ENCODE assay signal across 12 mouse cellular contexts in genomic region chr7:27489270-27489869, GRCm38 (mm10). TPM values are rescaled to one million over a fixed set of nuclear protein-coding genes. Genes with fewer than 3 reads are reported as not detected.
DNase-seq lines count a peak whose midpoint lies in the region; ATAC-seq and TF ChIP-seq lines count a peak whose summit lies in the region.
"Had no signal": no experiment of that assay in that cellular context is flagged by ENCODE, and none has a peak within 500 bp of the region (broad histone marks: within the 10 kb centered on the region; RNA-seq: fewer than 3 reads in every experiment).

No protein-coding gene starts in this region.

- no peak for ATAC-seq in forebrain, embryonic 11.5 days (replicated peaks; ENCODE audit: low FRiP score)
- no peak for ATAC-seq in liver, embryonic 14.5 days (ENCODE audit: insufficient read depth)

- H3K27ac ChIP-seq in forebrain, embryonic 10.5 days = peak overlapping the region; percentile 91
- H3K27ac ChIP-seq in forebrain, embryonic 11.5 days (ENCODE audit: low read depth, low read length) = no peak overlapping the region
- H3K27ac ChIP-seq in left cerebral cortex, adult 2 months = peak overlapping the region; percentile 83
- H3K27ac ChIP-seq in liver, embryonic 14.5 days = peak overlapping the region; percentile 81
- H3K27ac ChIP-seq: neural tube, embryonic 12.5 days had no signal

- peaks cover 10% of the 10 kb centered on the region for H3K36me3 ChIP-seq in forebrain, embryonic 10.5 days (replicated peaks)
- no peaks in the 10 kb centered on the region for H3K36me3 ChIP-seq in forebrain, embryonic 11.5 days (ENCODE audit: control insufficient read depth, insufficient read depth, low read length)
- H3K36me3 ChIP-seq in liver, embryonic 14.5 days (replicated peaks; ENCODE audit: control insufficient read depth, insufficient read depth, low read depth) = peaks cover 14% of the 10 kb centered on the region
- H3K36me3 ChIP-seq: neural tube, embryonic 12.5 days had no signal

- peak overlapping the region; percentile 59 for H3K4me3 ChIP-seq in forebrain, embryonic 10.5 days
- H3K4me3 ChIP-seq in forebrain, embryonic 11.5 days (ENCODE audit: low read depth, low read length) = no peak overlapping the region
- no peak overlapping the region for H3K4me3 ChIP-seq in left cerebral cortex, adult 2 months
- H3K4me3 ChIP-seq in liver, embryonic 14.5 days (ENCODE audit: insufficient read depth in 1 of 2, low read depth in 2 of 2, low read length in 2 of 2) = no peak overlapping the region
- H3K4me3 ChIP-seq: neural tube, embryonic 12.5 days had no signal

- DNase-seq in forebrain, embryonic 10.5 days (ENCODE audit: extremely low spot score, low spot score) = no peak
- DNase-seq in forebrain, embryonic 11.5 days (ENCODE audit: low spot score) = no peak
- DNase-seq in left cerebral cortex, adult 2 months (ENCODE audit: extremely low spot score in 1 of 2, low spot score in 2 of 2) = no peak
- DNase-seq in left cerebral cortex, postnatal 25 days (ENCODE audit: low spot score in 2 of 2) = no peak
- peak; percentile 34 to 37 for DNase-seq in cerebellum, postnatal 10 days
- DNase-seq in liver, embryonic 14.5 days (ENCODE audit: low read depth in 3 of 3, low spot score in 3 of 3) = no peak
- no peak for DNase-seq in adipocyte (ENCODE audit: low spot score)
- DNase-seq in urinary bladder, postnatal 14 days (ENCODE audit: low spot score) = no peak
- DNase-seq: left cerebral cortex, postnatal 4 days had no signal

- H3K9me3 ChIP-seq in forebrain, embryonic 10.5 days = no peaks in the 10 kb centered on the region
- no peaks in the 10 kb centered on the region for H3K9me3 ChIP-seq in forebrain, embryonic 11.5 days (ENCODE audit: control insufficient read depth, low read length)
- H3K9me3 ChIP-seq in liver, embryonic 14.5 days (ENCODE audit: control insufficient read depth, low read length) = no peaks in the 10 kb centered on the region
- H3K9me3 ChIP-seq: embryonic facial prominence, embryonic 12.5 days; neural tube, embryonic 12.5 days had no signal

- TF ChIP-seq CTCF in left cerebral cortex, adult 2 months (IDR thresholded peaks at IDR 0.05) = no peak
- no peak for TF ChIP-seq CTCF in liver, embryonic 14.5 days (IDR thresholded peaks at IDR 0.05; ENCODE audit: low read depth)

- no peak overlapping the region for H3K9ac ChIP-seq in forebrain, embryonic 11.5 days (ENCODE audit: low read length)
- no peak overlapping the region for H3K9ac ChIP-seq in liver, embryonic 14.5 days (replicated peaks)
- H3K9ac ChIP-seq: embryonic facial prominence, embryonic 12.5 days; neural tube, embryonic 12.5 days had no signal

- TF ChIP-seq EP300 in liver, embryonic 14.5 days (IDR thresholded peaks at IDR 0.05; ENCODE audit: low read depth) = no peak

- H3K4me1 ChIP-seq in forebrain, embryonic 10.5 days = peaks cover 50% of the 10 kb centered on the region
- H3K4me1 ChIP-seq in forebrain, embryonic 11.5 days (replicated peaks; ENCODE audit: control insufficient read depth, insufficient read depth, low read length) = peaks cover 11% of the 10 kb centered on the region; the same call in 1 of the 2 replicates
- H3K4me1 ChIP-seq in liver, embryonic 14.5 days (replicated peaks; ENCODE audit: control insufficient read depth in 2 of 2, insufficient read depth in 2 of 2, low read length in 1 of 2) = peaks cover 38 to 46% of the 10 kb centered on the region in 2 experiments

- H3K27me3 ChIP-seq in forebrain, embryonic 10.5 days (ENCODE audit: poor library complexity, severe bottlenecking) = peaks cover 15% of the 10 kb centered on the region
- no peaks in the 10 kb centered on the region for H3K27me3 ChIP-seq in forebrain, embryonic 11.5 days (ENCODE audit: control insufficient read depth, insufficient read depth, low read length)
- no peaks in the 10 kb centered on the region for H3K27me3 ChIP-seq in liver, embryonic 14.5 days (ENCODE audit: control insufficient read depth, insufficient read depth, low read length)
- H3K27me3 ChIP-seq: embryonic facial prominence, embryonic 12.5 days; neural tube, embryonic 12.5 days had no signal

- intact Hi-C loops in left cerebral cortex, adult 2 months (cut with DNase I) = loop anchor here (5.0 to 10.0 kb wide), 2 partner anchors 195 to 257 kb away; partner anchors contain the start of genes Coq8b and Zfp607b
- intact Hi-C loops in left cerebral cortex, postnatal 25 days (cut with DNase I) = loop anchor here (5.0 kb wide), 1 partner anchor 152 kb away; the partner anchor contains the start of gene Ltbp4

- H3K4me2 ChIP-seq in forebrain, embryonic 11.5 days (ENCODE audit: low read depth, low read length, severe bottlenecking) = no peak overlapping the region
- H3K4me2 ChIP-seq in liver, embryonic 14.5 days (ENCODE audit: low read depth) = peak overlapping the region; percentile 90

- 90% methylated on average over 25 of the region's 25 CpGs for WGBS in forebrain, embryonic 10.5 days
- WGBS in forebrain, embryonic 11.5 days = 91% methylated on average over 25 of the region's 25 CpGs
- WGBS in liver, embryonic 14.5 days (ENCODE audit: insufficient replicate concordance) = 92% methylated on average over 25 of the region's 25 CpGs

RNA-seq across cellular contexts. Expression of gene Sertad1, which starts 2.7 kb away (rescaled TPM):
- polyA plus RNA-seq in forebrain, embryonic 10.5 days (2016; fragmentation: Nextera tagmentation; extraction: Ambion mirVana) = 17.7 and 18.6 TPM in 2 replicates
- 16.3 and 18.2 TPM in 2 replicates for polyA plus RNA-seq in forebrain, embryonic 11.5 days (2014; fragmentation: Nextera tagmentation; extraction: Ambion mirVana)
- total RNA-seq in left cerebral cortex, adult 2 months (2021) = 10 to 100 TPM; 18.8 to 21.7 TPM
- total RNA-seq in left cerebral cortex, postnatal 25 days (2021) = 10 to 100 TPM; 16.1 to 16.8 TPM
- polyA plus RNA-seq in liver, embryonic 14.5 days (2012; rRNA removed) = 9.9 and 13.5 TPM in 2 replicates
- 19.7 and 20.3 TPM in 2 replicates for polyA plus RNA-seq in liver, embryonic 14.5 days (2014; fragmentation: Nextera tagmentation; extraction: Ambion mirVana)

RNA-seq across cellular contexts. Expression of gene Prx, which starts 9.8 kb away (rescaled TPM):
- polyA plus RNA-seq in forebrain, embryonic 10.5 days (2016; fragmentation: Nextera tagmentation; extraction: Ambion mirVana) = 3.1 TPM in 2 replicates
- polyA plus RNA-seq in forebrain, embryonic 11.5 days (2014; fragmentation: Nextera tagmentation; extraction: Ambion mirVana) = 1.2 and 1.3 TPM in 2 replicates
- total RNA-seq in left cerebral cortex, adult 2 months (2021) = under 1 TPM; 0.47 to 0.50 TPM
- under 1 TPM; 0.32 to 0.62 TPM for total RNA-seq in left cerebral cortex, postnatal 25 days (2021)
- 0.55 and 0.73 TPM in 2 replicates for polyA plus RNA-seq in liver, embryonic 14.5 days (2012; rRNA removed)
- polyA plus RNA-seq in liver, embryonic 14.5 days (2014; fragmentation: Nextera tagmentation; extraction: Ambion mirVana) = 0.23 and 0.29 TPM in 2 replicates

RNA-seq across cellular contexts. Expression of gene Sertad3, which starts 15.8 kb away (rescaled TPM):
- 21.7 and 24.8 TPM in 2 replicates for polyA plus RNA-seq in forebrain, embryonic 10.5 days (2016; fragmentation: Nextera tagmentation; extraction: Ambion mirVana)
- 23.0 and 23.4 TPM in 2 replicates for polyA plus RNA-seq in forebrain, embryonic 11.5 days (2014; fragmentation: Nextera tagmentation; extraction: Ambion mirVana)
- 1 to 10 TPM; 3.3 TPM for total RNA-seq in left cerebral cortex, adult 2 months (2021)
- 1 to 10 TPM; 2.8 to 4.6 TPM for total RNA-seq in left cerebral cortex, postnatal 25 days (2021)
- polyA plus RNA-seq in liver, embryonic 14.5 days (2012; rRNA removed) = 22.6 and 24.0 TPM in 2 replicates
- polyA plus RNA-seq in liver, embryonic 14.5 days (2014; fragmentation: Nextera tagmentation; extraction: Ambion mirVana) = 22.5 and 25.3 TPM in 2 replicates

RNA-seq across cellular contexts. Expression of gene Hipk4, which starts 33.7 kb away (rescaled TPM):
- polyA plus RNA-seq in forebrain, embryonic 10.5 days (2016; fragmentation: Nextera tagmentation; extraction: Ambion mirVana) = 0.41 and 0.63 TPM in 2 replicates
- polyA plus RNA-seq in forebrain, embryonic 11.5 days (2014; fragmentation: Nextera tagmentation; extraction: Ambion mirVana) = 0.52 and 0.93 TPM in 2 replicates
- under 1 TPM in 1 of 2 experiments, not detected in 1; 0.16 TPM for total RNA-seq in left cerebral cortex, adult 2 months (2021)
- total RNA-seq in left cerebral cortex, postnatal 25 days (2021) = under 1 TPM in 1 of 2 experiments, not detected in 1; 0.18 TPM
- 0.49 and 0.50 TPM in 2 replicates for polyA plus RNA-seq in liver, embryonic 14.5 days (2012; rRNA removed)
- 0.06 TPM in 1 of 2 replicates, not detected in the other for polyA plus RNA-seq in liver, embryonic 14.5 days (2014; fragmentation: Nextera tagmentation; extraction: Ambion mirVana)
- total RNA-seq: hematopoietic stem cell, adult 5-6 weeks had no signal

RNA-seq across cellular contexts. Expression of gene Blvrb, which starts 41.6 kb away (rescaled TPM):
- 34.8 and 45.5 TPM in 2 replicates for polyA plus RNA-seq in forebrain, embryonic 10.5 days (2016; fragmentation: Nextera tagmentation; extraction: Ambion mirVana)
- polyA plus RNA-seq in forebrain, embryonic 11.5 days (2014; fragmentation: Nextera tagmentation; extraction: Ambion mirVana) = 34.4 and 38.0 TPM in 2 replicates
- total RNA-seq in left cerebral cortex, adult 2 months (2021) = 10 to 100 TPM; 18.1 to 18.3 TPM
- 10 to 100 TPM; 12.0 to 15.9 TPM for total RNA-seq in left cerebral cortex, postnatal 25 days (2021)
- 673 and 878 TPM in 2 replicates for polyA plus RNA-seq in liver, embryonic 14.5 days (2012; rRNA removed)
- 1,114 and 1,162 TPM in 2 replicates for polyA plus RNA-seq in liver, embryonic 14.5 days (2014; fragmentation: Nextera tagmentation; extraction: Ambion mirVana)

Comparison
In these comparisons a context has a peak if more than half of its experiments do, and no peak if none do; other contexts are left out.
1. DNase-seq: peak in cerebellum, postnatal 10 days (2 of 2); none in forebrain, embryonic 10.5 days (single experiment), forebrain, embryonic 11.5 days (single experiment), left cerebral cortex, adult 2 months (0 of 2), left cerebral cortex, postnatal 25 days (0 of 2), liver, embryonic 14.5 days (0 of 3), adipocyte (single experiment) and urinary bladder, postnatal 14 days (single experiment).